Mouse (Mus musculus) C2C12 (cell line): ENCODE measurements around the gene Fus.

ENCODE experiments used
- CEBPB ChIP-seq: IDR thresholded peaks from one replicate; pipeline ENCODE4 v1.6.1; 2011; ENCODE audit warnings: low read depth, mild to moderate bottlenecking, control low read depth, moderate library complexity
- CTCF ChIP-seq: IDR thresholded peaks from one replicate; pipeline ENCODE4 v1.5.1; 2011; ENCODE audit not compliant: control insufficient read depth, insufficient read depth, insufficient read length
- MAX ChIP-seq: IDR thresholded peaks from one replicate; pipeline ENCODE4 v1.6.1; 2011; ENCODE audit warnings: mild to moderate bottlenecking, control low read depth
- MYOD1 ChIP-seq: IDR thresholded peaks from one replicate; pipeline ENCODE4 v1.6.1; 2011; ENCODE audit warnings: low read depth; ENCODE audit not compliant: control insufficient read depth, insufficient read length
- MYOG ChIP-seq: IDR thresholded peaks from one replicate; pipeline ENCODE4 v1.6.1; 2011; ENCODE audit not compliant: control insufficient read depth, insufficient read length; ENCODE audit errors: extremely low read depth
- USF1 ChIP-seq: IDR thresholded peaks from one replicate; pipeline ENCODE4 v1.6.1; 2011; ENCODE audit warnings: low read depth, mild to moderate bottlenecking, control low read depth, moderate library complexity

DNA sequence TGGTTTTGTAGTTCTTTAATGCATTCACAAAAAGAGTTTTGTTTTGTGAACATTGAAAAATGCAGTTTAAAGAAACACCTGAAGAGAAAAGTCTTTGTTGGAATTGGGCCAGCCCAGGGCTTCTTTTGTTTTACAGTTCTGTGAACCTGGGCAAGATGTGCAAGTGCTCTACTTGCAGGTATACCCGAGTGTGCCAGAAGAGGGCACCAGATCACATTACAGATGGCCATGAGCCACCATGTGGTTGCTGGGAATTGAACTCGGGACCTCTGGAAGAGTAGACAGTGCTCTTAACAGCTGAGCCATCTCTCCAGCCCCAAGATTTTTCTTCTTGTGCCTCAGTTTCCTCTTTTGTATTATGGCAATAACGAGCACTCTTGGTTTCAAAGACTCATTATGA lies 49.1 kb upstream of the Fus start:
- no peak for TF ChIP-seq CTCF
- TF ChIP-seq CEBPB, result no peak
- TF ChIP-seq MAX, result no peak
- TF ChIP-seq USF1, result no peak
- no peak for TF ChIP-seq MYOG
- TF ChIP-seq MYOD1, result no peak
